Mouse (Mus musculus): ENCODE measurements at regions not wholly inside any gene's neighbourhood (a gene's known extent, or its start where the extent isn't known, plus 50 kb on each side); places are given as distances from the start of the nearest gene placed in this dataset.

DNA sequence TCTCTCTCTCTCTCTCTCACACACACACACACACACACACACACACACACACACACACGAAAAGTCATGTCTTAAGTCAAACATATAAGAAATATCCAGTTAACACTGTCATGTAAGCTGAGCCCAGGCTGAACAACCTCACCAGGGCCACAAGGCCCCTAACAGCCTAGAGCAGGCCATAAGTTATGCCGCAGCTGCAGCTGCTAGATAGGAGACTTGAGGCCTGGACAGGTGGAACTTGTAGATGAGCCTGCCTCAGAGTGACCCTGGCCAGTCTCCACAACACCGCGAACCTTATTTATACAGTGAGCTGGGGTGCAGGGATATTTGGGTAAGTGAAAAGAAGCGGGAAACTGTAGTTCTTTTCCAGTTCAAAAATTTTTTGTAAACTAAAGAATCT, 90.4 kb upstream of the Gpc1 start:
- TF ChIP-seq CTCF (conservative IDR thresholded peaks at IDR 0.05 in 1 of 2, IDR thresholded peaks at IDR 0.05 in 1 of 2; ENCODE audit: low read depth in 2 of 2, low read length in 2 of 2) (no peak), TBP (conservative IDR thresholded peaks at IDR 0.05; ENCODE audit: low read depth, low read length) (no peak), MAX (IDR thresholded peaks at IDR 0.05; ENCODE audit: low read length) (no peak), POLR2A (IDR thresholded peaks at IDR 0.05; ENCODE audit: low read depth, low read length) (no peak), TCF12 (IDR thresholded peaks at IDR 0.05; ENCODE audit: low read depth, low read length) (no peak), HCFC1 (IDR thresholded peaks at IDR 0.05; ENCODE audit: low read depth, low read length) (no peak), MYC (IDR thresholded peaks at IDR 0.05; ENCODE audit: low read depth, low read length) (no peak)
